Mouse (Mus musculus) heart, adult 2 months (tissue): ENCODE measurements at regions not wholly inside any gene's neighbourhood (a gene's known extent, or its start where the extent isn't known, plus 50 kb on each side); places are given as distances from the start of the nearest gene placed in this dataset.

Experiments used
- CTCF ChIP-seq: fragments of 200-600 bp; IDR thresholded peaks from 2 replicates; pipeline ENCODE4 v1.8.1; 2022; ENCODE audit warnings: antibody characterized with exemption, mild to moderate bottlenecking, moderate library complexity
- POLR2A ChIP-seq: fragments of 200-500 bp; IDR thresholded peaks from 2 replicates; pipeline ENCODE4 v1.6.1; 2011; ENCODE audit warnings: mild to moderate bottlenecking, low read depth, low read length, control low read depth; ENCODE audit not compliant: insufficient read depth

DNA sequence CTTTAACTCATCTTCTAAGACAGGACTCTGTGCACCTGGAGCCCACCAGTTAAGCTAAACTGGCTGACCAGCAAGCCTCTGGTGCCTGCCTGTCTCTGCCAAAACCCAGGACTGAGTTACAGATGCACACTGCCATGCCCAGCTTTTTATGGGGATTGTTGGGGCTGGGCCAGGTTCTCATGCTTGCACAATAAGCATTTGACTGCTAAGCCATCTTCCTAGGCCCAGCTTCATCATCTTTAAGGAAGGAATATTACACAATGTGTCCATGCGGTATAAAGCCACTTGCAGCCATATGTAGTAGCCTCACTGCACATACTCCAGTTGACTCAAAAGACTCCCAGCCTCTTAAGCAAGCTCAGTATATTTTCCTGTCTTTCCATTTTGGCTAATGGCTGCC lies 340.4 kb downstream of the Agtpbp1 start:
- no peak for TF ChIP-seq POLR2A
- no peak for TF ChIP-seq CTCF
